Mouse (Mus musculus) liver, embryonic 12.5 days (tissue): ENCODE measurements around the gene Msmb. TPM values are rescaled to one million over a fixed set of nuclear protein-coding genes. Genes with fewer than 3 reads are reported as not detected.
A peak's percentile ranks its signal among the peaks of the same experiment; 100 is the strongest.
"Not testable (repeated sequence)": the region's sequence is repeated elsewhere in the genome, so short reads cannot be mapped to it uniquely, and the experiment has no call there.

ENCODE experiments used
- ATAC-seq: fragments of 200-750 bp; cut with Nextera tagmentation; 2 replicates; pipeline ENCODE4 v1.8.0; 2017; ENCODE audit warnings: moderate number of reproducible peaks, mild to moderate bottlenecking, moderate library complexity
- H3K27ac ChIP-seq: fragments of 300-500 bp; sonication (generic); 2 replicates; pipeline ENCODE4 v1.5.1; 2016; ENCODE audit warnings: mild to moderate bottlenecking
- H3K27me3 ChIP-seq: fragments of 300-500 bp; sonication (generic); replicated peaks from 2 replicates; pipeline ENCODE4 v1.6.1; 2016; ENCODE audit warnings: mild to moderate bottlenecking, moderate library complexity
- H3K36me3 ChIP-seq: fragments of 300-500 bp; sonication (generic); 2 replicates; pipeline ENCODE4 v1.6.1; 2016; ENCODE audit warnings: mild to moderate bottlenecking, moderate library complexity
- H3K4me1 ChIP-seq: fragments of 300-500 bp; sonication (generic); 2 replicates; pipeline ENCODE4 v1.6.1; 2016
- H3K4me2 ChIP-seq: fragments of 300-500 bp; sonication (generic); 2 replicates; pipeline ENCODE4 v1.6.1; 2016; ENCODE audit warnings: mild to moderate bottlenecking, moderate library complexity
- H3K4me3 ChIP-seq: fragments of 300-500 bp; sonication (generic); 2 replicates; pipeline ENCODE4 v1.5.1; 2016; ENCODE audit warnings: mild to moderate bottlenecking, moderate library complexity
- H3K9ac ChIP-seq: fragments of 300-500 bp; sonication (generic); 2 replicates; pipeline ENCODE4 v1.6.1; 2016; ENCODE audit warnings: mild to moderate bottlenecking, moderate library complexity
- H3K9me3 ChIP-seq: fragments of 300-500 bp; sonication (generic); replicated peaks from 2 replicates; pipeline ENCODE4 v1.6.1; 2016; ENCODE audit warnings: mild to moderate bottlenecking, moderate library complexity
- WGBS: fragments of 180-500 bp; shearing (Covaris S2); methylation state at CpG from one replicate; pipeline ENCODE4 v1.1.7; 2016; ENCODE audit not compliant: insufficient replicate concordance; 5-methylcytosine and 5-hydroxymethylcytosine counted together
- polyA plus RNA-seq: library from polyadenylated mRNA; unstranded; fragments of >200 nt; fragmentation: Nextera tagmentation; extraction: Ambion mirVana; gene quantifications from 2 replicates; pipeline ENCODE4 v1.2.1, GENCODE M21; 2016

Msmb gene
- polyA plus RNA-seq, 1 experiment from 2014 or later: 0.50 TPM

DNA sequence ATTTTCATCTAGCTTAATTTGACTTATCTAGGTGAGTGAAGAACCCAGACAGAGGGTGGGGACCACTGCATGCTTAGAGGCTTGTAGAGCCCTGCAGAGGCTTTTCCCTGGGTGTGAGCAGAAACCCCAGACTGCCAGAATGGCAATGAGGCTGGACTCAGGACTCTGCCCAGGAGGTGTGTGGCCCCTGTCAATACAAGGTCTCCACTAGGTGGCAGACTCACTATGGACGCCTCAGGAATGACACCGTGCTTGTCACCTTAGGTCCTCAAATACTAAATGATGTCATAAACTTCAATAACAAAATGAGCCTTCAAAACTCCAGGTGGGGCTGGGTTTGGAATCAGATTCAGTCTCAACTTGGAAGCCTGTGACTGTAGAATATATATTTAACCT, 19.9 kb upstream of the Msmb start:
- Histone ChIP-seq H3K27me3 (peaks cover 12% of the 10 kb centered on the region; the same call in 1 of the 2 replicates), H3K4me2 (no peak overlapping the region), H3K9me3 (no peaks in the 10 kb centered on the region), H3K4me1 (no peaks in the 10 kb centered on the region), H3K27ac (no peak overlapping the region), H3K4me3 (no peak overlapping the region), H3K36me3 (no peaks in the 10 kb centered on the region), H3K9ac (no peak overlapping the region)
- peak; percentile 76; the same call in 1 of the 2 replicates for ATAC-seq
- 21% methylated on average over 2 of the region's 2 CpGs for WGBS

DNA sequence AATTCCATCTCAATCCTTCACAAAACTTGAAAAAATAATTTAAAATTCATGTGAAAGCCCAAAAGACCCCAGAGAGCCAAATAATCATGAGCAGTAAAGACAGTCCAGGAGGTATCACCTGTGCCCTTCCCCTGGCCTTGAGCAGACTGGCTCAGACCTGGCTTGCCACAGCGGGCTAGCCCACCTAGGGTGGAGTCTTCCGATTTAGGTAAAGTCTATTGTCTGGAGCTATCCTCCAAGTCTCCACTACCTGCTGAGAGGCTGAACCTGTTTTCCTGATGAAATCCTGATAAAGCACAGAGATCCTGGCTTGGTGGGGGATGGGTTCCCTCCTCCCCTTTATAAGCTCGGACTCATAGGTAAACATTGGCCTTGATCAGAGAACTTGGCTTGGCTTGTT, 17.6 kb upstream of the Msmb start:
- ATAC-seq: no peak
- 62% methylated on average over 3 of the region's 3 CpGs for WGBS
- no peaks in the 10 kb centered on the region for H3K9me3 ChIP-seq

GRCm38 (mm10) chr14:32125256-32125655, 16.6 kb upstream of the Msmb start:
- H3K27ac ChIP-seq, ATAC-seq, H3K4me1 ChIP-seq, H3K4me3 ChIP-seq, H3K4me2 ChIP-seq, H3K9me3 ChIP-seq, H3K36me3 ChIP-seq, H3K9ac ChIP-seq: not testable (repeated sequence)
- 62% methylated on average over 5 of the region's 5 CpGs for WGBS
- peaks cover 18% of the 10 kb centered on the region for H3K27me3 ChIP-seq

More for the DNA sequence above, 17.6 kb upstream of the Msmb start:
- no peak overlapping the region for H3K4me3 ChIP-seq
- no peak overlapping the region for H3K9ac ChIP-seq
- no peak overlapping the region for H3K27ac ChIP-seq
- H3K4me2 ChIP-seq: no peak overlapping the region
- peaks cover 18% of the 10 kb centered on the region for H3K27me3 ChIP-seq
- no peaks in the 10 kb centered on the region for H3K4me1 ChIP-seq
- H3K36me3 ChIP-seq: no peaks in the 10 kb centered on the region

DNA sequence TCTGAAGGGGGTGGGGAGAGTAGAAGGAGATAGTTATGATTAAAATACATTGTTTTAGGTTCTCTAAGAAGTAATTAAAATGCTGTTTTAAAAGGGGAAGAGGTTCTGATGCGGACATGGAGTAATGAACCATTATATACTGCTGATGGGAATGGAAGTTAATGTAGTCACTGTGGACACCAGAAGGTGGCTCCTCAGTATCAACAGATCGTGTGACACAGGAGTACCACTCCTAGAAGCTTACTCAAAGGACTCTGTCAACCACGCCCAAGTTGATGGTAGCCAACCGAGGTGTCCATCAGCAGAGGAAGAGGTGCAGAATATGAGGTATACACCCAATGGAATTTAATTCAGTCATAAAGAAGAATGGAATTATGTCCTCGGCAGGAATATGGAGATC, 13.4 kb upstream of the Msmb start:
- Histone ChIP-seq H3K4me3 (no peak overlapping the region), H3K36me3 (no peaks in the 10 kb centered on the region), H3K9ac (no peak overlapping the region), H3K27ac (no peak overlapping the region), H3K27me3 (peaks cover 18% of the 10 kb centered on the region), H3K9me3 (no peaks in the 10 kb centered on the region), H3K4me1 (peaks cover 22% of the 10 kb centered on the region), H3K4me2 (no peak overlapping the region)
- no peak for ATAC-seq
- WGBS: 50% methylated on average over 5 of the region's 5 CpGs

GRCm38 (mm10) chr14:32131836-32132235, 10.0 kb upstream of the Msmb start:
- 4% methylated on average over 4 of the region's 4 CpGs for WGBS
- Histone ChIP-seq H3K9me3 (no peaks in the 10 kb centered on the region), H3K4me1 (peaks cover 55% of the 10 kb centered on the region), H3K27ac (peak overlapping the region; percentile 77), H3K9ac (no peak overlapping the region; the same call in 1 of the 2 replicates), H3K4me2 (peak overlapping the region; percentile 34), H3K4me3 (no peak overlapping the region), H3K27me3 (peaks cover 6% of the 10 kb centered on the region; the same call in 1 of the 2 replicates), H3K36me3 (no peaks in the 10 kb centered on the region)
- peak; percentile 85 for ATAC-seq

DNA sequence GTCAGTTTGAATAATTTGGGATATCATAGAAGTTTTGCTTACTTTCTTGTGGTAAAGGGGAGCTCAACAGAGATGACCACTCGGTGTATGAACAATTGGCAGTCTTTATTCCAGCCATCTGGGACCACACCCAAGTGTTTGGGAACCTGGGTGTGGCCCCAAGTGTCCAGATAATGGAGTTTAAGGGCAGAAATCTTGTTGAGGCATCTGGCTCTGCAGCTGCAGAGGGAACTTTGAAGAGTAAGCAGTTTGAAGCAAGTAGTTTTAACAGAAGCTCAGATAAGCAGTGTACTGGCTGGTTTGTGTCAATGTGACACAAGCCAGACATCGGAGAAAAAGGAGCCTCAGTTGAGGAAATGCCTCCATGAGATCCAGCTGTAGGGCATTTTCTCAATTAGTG, 7.5 kb upstream of the Msmb start:
- peak overlapping the region; percentile 73 for H3K27ac ChIP-seq
- 13% methylated on average over 2 of the region's 2 CpGs for WGBS
- 0 out of 2 replicates have a peak overlapping the region, but pooled peaks have one; percentile 1 for H3K4me3 ChIP-seq
- peak; percentile 76 for ATAC-seq
- H3K27me3 ChIP-seq: no peaks in the 10 kb centered on the region
- H3K36me3 ChIP-seq: no peaks in the 10 kb centered on the region
- peaks cover 56% of the 10 kb centered on the region for H3K4me1 ChIP-seq
- H3K9ac ChIP-seq: peak overlapping the region; percentile 5; the same call in 1 of the 2 replicates
- H3K9me3 ChIP-seq: no peaks in the 10 kb centered on the region
- peak overlapping the region; percentile 49 for H3K4me2 ChIP-seq

DNA sequence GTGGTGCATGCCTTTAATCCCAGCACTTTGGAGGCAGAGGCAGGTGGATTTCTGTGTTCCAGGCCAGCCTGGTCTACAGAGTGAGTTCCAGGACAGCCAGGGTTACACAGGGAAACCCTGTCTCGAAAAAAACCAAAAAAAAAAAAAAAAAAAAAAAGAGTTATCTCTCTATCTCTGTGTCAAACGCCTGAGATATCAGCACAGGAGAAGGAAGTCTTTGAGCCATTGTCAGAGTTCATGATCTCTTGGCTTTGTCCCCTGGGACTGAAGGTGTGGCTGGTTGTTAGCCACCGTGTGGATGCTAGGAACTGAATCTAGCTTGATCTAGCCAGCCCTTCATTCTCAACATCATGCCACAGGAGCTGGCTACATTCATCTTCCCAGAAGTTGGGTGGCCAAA, 5.4 kb upstream of the Msmb start:
- not testable (repeated sequence) for H3K9me3 ChIP-seq, H3K27me3 ChIP-seq, H3K27ac ChIP-seq, H3K4me3 ChIP-seq, H3K4me2 ChIP-seq, ATAC-seq, H3K36me3 ChIP-seq
- Histone ChIP-seq H3K4me1 (peaks cover 68% of the 10 kb centered on the region), H3K9ac (0 out of 2 replicates have a peak overlapping the region, but pooled peaks have one; percentile 6)
- 13% methylated on average over 3 of the region's 3 CpGs for WGBS

GRCm38 (mm10) chr14:32140359-32140965, 1.4 kb upstream of the Msmb start:
- H3K9me3 ChIP-seq: no peaks in the 10 kb centered on the region
- H3K4me1 ChIP-seq: peaks cover 49% of the 10 kb centered on the region
- H3K27me3 ChIP-seq: no peaks in the 10 kb centered on the region
- H3K9ac ChIP-seq: peak overlapping the region; percentile 6; the same call in 1 of the 2 replicates
- H3K4me2 ChIP-seq: no peak overlapping the region
- peak overlapping the region; percentile 0; the same call in 1 of the 2 replicates for H3K27ac ChIP-seq
- no peaks in the 10 kb centered on the region for H3K36me3 ChIP-seq
- H3K4me3 ChIP-seq: no peak overlapping the region
- ATAC-seq: peak; percentile 33
- 46% methylated on average over 5 of the region's 5 CpGs for WGBS

DNA sequence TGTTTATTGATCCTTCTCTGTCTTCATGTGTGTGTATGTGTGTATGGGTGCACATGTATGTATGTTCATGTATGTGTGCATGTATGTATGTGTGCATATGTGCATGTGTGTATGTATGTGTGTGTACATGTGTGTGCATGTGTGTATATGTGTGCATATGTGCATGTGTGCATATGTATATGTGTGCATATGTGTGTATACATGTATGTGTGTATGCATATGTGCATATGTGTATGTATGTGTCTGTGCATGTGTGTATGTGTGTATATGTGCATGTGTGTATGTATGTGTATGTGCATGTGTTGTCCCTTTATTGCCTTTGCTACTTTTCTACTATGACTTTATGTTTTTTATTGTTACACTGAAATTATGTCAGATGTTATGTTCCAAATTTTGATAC, 2.9 kb downstream of the Msmb start:
- Histone ChIP-seq H3K27me3 (no peaks in the 10 kb centered on the region), H3K9ac (no peak overlapping the region; the same call in 1 of the 2 replicates), H3K27ac (peak overlapping the region; percentile 34), H3K4me2 (peak overlapping the region; percentile 14; the same call in 1 of the 2 replicates), H3K4me3 (no peak overlapping the region), H3K4me1 (peaks cover 54% of the 10 kb centered on the region), H3K9me3 (peaks cover 12% of the 10 kb centered on the region; the same call in 1 of the 2 replicates), H3K36me3 (no peaks in the 10 kb centered on the region)
- no peak for ATAC-seq

DNA sequence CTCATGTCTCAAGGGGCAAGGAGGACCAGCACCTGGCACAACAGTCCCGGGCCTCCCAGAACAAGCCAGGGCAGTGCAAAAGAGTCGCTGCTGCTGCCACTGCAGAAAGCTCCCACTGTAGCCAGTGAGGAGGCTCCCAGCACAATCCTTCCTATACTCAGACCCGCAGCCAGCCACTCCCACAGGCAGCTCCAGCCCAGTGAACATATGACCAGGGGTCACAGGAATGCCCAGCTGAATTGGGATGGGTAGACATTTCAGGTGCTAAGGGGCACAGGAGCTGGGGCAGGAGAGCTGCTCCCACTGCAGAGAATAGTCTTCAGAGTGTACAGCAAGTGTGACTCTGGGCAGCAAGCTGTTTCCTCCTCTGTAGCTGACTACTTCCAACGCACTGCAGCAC, 3.6 kb downstream of the Msmb start:
- Histone ChIP-seq H3K4me3 (peak overlapping the region; percentile 50), H3K4me1 (peaks cover 50% of the 10 kb centered on the region), H3K36me3 (no peaks in the 10 kb centered on the region), H3K27me3 (no peaks in the 10 kb centered on the region), H3K9me3 (peaks cover 12% of the 10 kb centered on the region; the same call in 1 of the 2 replicates), H3K27ac (peak overlapping the region; percentile 96), H3K9ac (peak overlapping the region; percentile 72), H3K4me2 (peak overlapping the region; percentile 69)
- ATAC-seq: peak; percentile 43
- 55% methylated on average over 4 of the region's 4 CpGs for WGBS

DNA sequence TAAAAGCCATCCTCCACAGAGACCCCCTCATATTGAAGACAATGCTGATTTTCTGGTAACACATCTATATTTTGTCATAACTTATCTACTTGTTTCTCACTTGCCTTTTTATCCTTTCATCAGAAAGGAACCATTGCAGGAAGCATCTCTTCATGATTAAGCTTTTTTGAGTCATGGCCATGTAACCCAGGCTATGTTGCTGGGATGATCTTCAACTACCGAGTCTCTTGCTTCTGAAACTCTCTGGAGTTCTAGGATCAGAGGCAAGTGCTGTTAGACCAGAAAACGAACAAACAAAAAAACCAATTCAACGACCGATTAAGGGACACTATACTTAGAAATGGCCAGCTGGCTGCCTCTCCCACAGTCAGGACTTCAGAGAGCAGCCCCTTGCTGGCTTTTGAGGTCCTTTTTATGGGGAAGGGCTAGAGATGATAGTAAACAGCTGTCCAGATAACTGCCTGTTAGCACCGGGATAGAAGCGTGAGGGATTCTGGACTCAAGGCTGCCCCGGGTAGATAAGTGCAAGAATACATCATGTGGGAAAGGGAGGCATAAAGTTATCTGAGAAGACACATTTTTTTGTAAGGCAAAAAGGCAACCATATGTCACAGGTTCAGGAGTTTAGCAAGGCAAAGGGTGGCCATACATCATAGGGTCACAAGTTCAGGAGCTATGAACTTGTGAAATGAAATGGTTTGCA, 4.1 kb downstream of the Msmb start:
- peak overlapping the region; percentile 96 for H3K27ac ChIP-seq
- H3K27me3 ChIP-seq: no peaks in the 10 kb centered on the region
- peak; percentile 96 for ATAC-seq
- H3K9me3 ChIP-seq: peaks cover 12% of the 10 kb centered on the region; the same call in 1 of the 2 replicates
- H3K9ac ChIP-seq: peak overlapping the region; percentile 72
- 16% methylated on average over 7 of the region's 7 CpGs for WGBS
- no peaks in the 10 kb centered on the region for H3K36me3 ChIP-seq
- H3K4me3 ChIP-seq: peak overlapping the region; percentile 50
- H3K4me2 ChIP-seq: peak overlapping the region; percentile 69
- H3K4me1 ChIP-seq: peaks cover 44% of the 10 kb centered on the region

DNA sequence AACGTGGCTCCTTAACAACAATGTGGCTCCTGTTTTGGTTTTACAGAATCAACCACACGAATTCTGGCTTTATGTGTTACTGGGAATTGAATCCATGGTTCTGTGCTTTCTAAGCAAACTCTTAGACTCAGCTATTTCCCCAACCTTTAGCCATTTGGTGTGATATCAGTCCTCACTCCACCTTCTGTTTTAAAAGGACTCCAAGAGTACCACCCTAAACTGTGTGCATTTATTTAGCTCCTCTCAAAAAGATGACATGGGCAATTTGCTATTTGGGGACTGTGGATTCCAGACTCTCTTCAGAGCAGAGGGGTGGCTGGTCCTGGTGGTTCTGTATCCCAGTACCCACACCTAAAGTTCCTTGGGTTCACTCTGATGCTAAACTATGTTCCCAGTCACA, 4.8 kb downstream of the Msmb start:
- no peaks in the 10 kb centered on the region for H3K36me3 ChIP-seq
- peaks cover 12% of the 10 kb centered on the region; the same call in 1 of the 2 replicates for H3K9me3 ChIP-seq
- peaks cover 38% of the 10 kb centered on the region for H3K4me1 ChIP-seq
- H3K4me2 ChIP-seq: peak overlapping the region; percentile 69
- ATAC-seq: peak; percentile 53
- 33% methylated on average over 2 of the region's 2 CpGs for WGBS
- peak overlapping the region; percentile 96 for H3K27ac ChIP-seq
- peak overlapping the region; percentile 44 for H3K9ac ChIP-seq
- 0 out of 2 replicates have a peak overlapping the region, but pooled peaks have one; percentile 4 for H3K4me3 ChIP-seq
- no peaks in the 10 kb centered on the region for H3K27me3 ChIP-seq
